Mouse (Mus musculus) erythroblast, adult 5-6 weeks (primary cell): Measurements from ENCODE around the gene Mns1. TPM values are rescaled to one million over a fixed set of nuclear protein-coding genes. Genes with fewer than 3 reads are reported as not detected.
"Not testable (repeated sequence)": the region's sequence is repeated elsewhere in the genome, so short reads cannot be mapped to it uniquely, and the experiment has no call there.

Source experiments
- ATAC-seq: replicated peaks from 2 replicates; pipeline ENCODE4 v1.8.0; 2016; ENCODE audit warnings: moderate number of reproducible peaks, mild to moderate bottlenecking, moderate TSS enrichment, inconsistent platforms; ENCODE audit not compliant: poor library complexity, low FRiP score, severe bottlenecking
- total RNA-seq, 2 experiments: library from RNA; stranded (forward) in 1 of 2; stranded (reverse) in 1 of 2; fragments of 150-400 nt in 1 of 2; fragments of 200-764, 138-1000 nt in 1 of 2; gene quantifications; 2 replicates each; pipeline versions ENCODE4 v1.2.3 to v1.2.4; 2015 to 2017; ENCODE audit warnings: low replicate concordance in 2 of 2

Mns1 gene
- total RNA-seq, 2 experiments from 2014 or later, result 31.7 to 55.0 TPM

GRCm38 (mm10) chr9:72422753-72423152, 15.1 kb upstream of the Mns1 start:
- no peak for ATAC-seq

GRCm38 (mm10) chr9:72425300-72425850, 12.4 kb upstream of the Mns1 start:
- no peak for ATAC-seq

GRCm38 (mm10) chr9:72427861-72428260, 9.9 kb upstream of the Mns1 start:
- ATAC-seq, result no peak

- ATAC-seq, result no peak
Observed at GRCm38 (mm10) chr9:72434876-72435275, 2.9 kb upstream of the Mns1 start.

GRCm38 (mm10) chr9:72438749-72439148, 938 bp downstream of the Mns1 start:
- ATAC-seq, result peak; percentile 8; the same call in 1 of the 2 replicates

- ATAC-seq, result no peak
Observed at GRCm38 (mm10) chr9:72440358-72440757, 2.5 kb downstream of the Mns1 start.

GRCm38 (mm10) chr9:72440948-72441926, 3.4 kb downstream of the Mns1 start:
- peak; percentile 42 for ATAC-seq

- no peak for ATAC-seq
Observed at GRCm38 (mm10) chr9:72441927-72442715, 4.3 kb downstream of the Mns1 start.

GRCm38 (mm10) chr9:72448026-72448425, 10.2 kb downstream of the Mns1 start:
- peak; percentile 76 for ATAC-seq

GRCm38 (mm10) chr9:72449367-72449766, 11.6 kb downstream of the Mns1 start:
- ATAC-seq, result peak; percentile 87

GRCm38 (mm10) chr9:72449841-72450240, 12.0 kb downstream of the Mns1 start:
- ATAC-seq, result no peak

GRCm38 (mm10) chr9:72450363-72450762, 12.6 kb downstream of the Mns1 start:
- no peak for ATAC-seq

GRCm38 (mm10) chr9:72451111-72451510, 13.3 kb downstream of the Mns1 start:
- no peak for ATAC-seq

GRCm38 (mm10) chr9:72454281-72454680, 16.5 kb downstream of the Mns1 start:
- ATAC-seq, result not testable (repeated sequence)

- ATAC-seq, result no peak
Observed at GRCm38 (mm10) chr9:72456374-72456773, 18.6 kb downstream of the Mns1 start.

- ATAC-seq, result peak; percentile 89
Observed at GRCm38 (mm10) chr9:72458233-72458632, 20.4 kb downstream of the Mns1 start.

- no peak for ATAC-seq
Observed at GRCm38 (mm10) chr9:72459703-72460102, 21.9 kb downstream of the Mns1 start.

GRCm38 (mm10) chr9:72460767-72461166, 23.0 kb downstream of the Mns1 start:
- no peak for ATAC-seq

GRCm38 (mm10) chr9:72462427-72462826, 24.6 kb downstream of the Mns1 start:
- ATAC-seq, result no peak

GRCm38 (mm10) chr9:72464806-72465205, 27.0 kb downstream of the Mns1 start:
- no peak for ATAC-seq
